Mouse (Mus musculus) hindbrain, embryonic 16.5 days (tissue): ENCODE results near the gene Mrpl12. TPM values are rescaled to one million over a fixed set of nuclear protein-coding genes. Genes with fewer than 3 reads are reported as not detected.

ENCODE experiments used
- ATAC-seq: fragments of 200-750 bp; cut with Nextera tagmentation; 2 replicates; pipeline ENCODE4 v1.8.0; 2017; ENCODE audit warnings: moderate TSS enrichment, moderate library complexity
- H3K27ac ChIP-seq: fragments of 300-500 bp; sonication (generic); 2 replicates; pipeline ENCODE4 v1.5.1; 2014; ENCODE audit warnings: low read depth, mild to moderate bottlenecking, control low read depth, low read length, moderate library complexity
- H3K27me3 ChIP-seq: fragments of 300-500 bp; sonication (generic); replicated peaks from 2 replicates; pipeline ENCODE4 v1.6.1; 2014; ENCODE audit warnings: low read length; ENCODE audit not compliant: control insufficient read depth, insufficient read depth
- H3K36me3 ChIP-seq: fragments of 300-500 bp; sonication (generic); 2 replicates; pipeline ENCODE4 v1.6.1; 2014; ENCODE audit warnings: mild to moderate bottlenecking, low read length, moderate library complexity, mixed read lengths; ENCODE audit not compliant: control insufficient read depth, insufficient read depth
- H3K4me1 ChIP-seq: fragments of 300-500 bp; sonication (generic); 2 replicates; pipeline ENCODE4 v1.6.1; 2014; ENCODE audit warnings: low read depth, low read length; ENCODE audit not compliant: control insufficient read depth, insufficient read depth
- H3K4me2 ChIP-seq: fragments of 300-500 bp; sonication (generic); 2 replicates; pipeline ENCODE4 v1.6.1; 2014; ENCODE audit warnings: mild to moderate bottlenecking, low read length, control low read depth, moderate library complexity
- H3K4me3 ChIP-seq: fragments of 300-500 bp; sonication (generic); 2 replicates; pipeline ENCODE4 v1.5.1; 2014; ENCODE audit warnings: mild to moderate bottlenecking, low read length, control low read depth, moderate library complexity
- H3K9ac ChIP-seq: fragments of 300-500 bp; sonication (generic); 2 replicates; pipeline ENCODE4 v1.6.1; 2014; ENCODE audit warnings: low read depth, mild to moderate bottlenecking, control low read depth, low read length, moderate library complexity
- H3K9me3 ChIP-seq: fragments of 300-500 bp; sonication (generic); 2 replicates; pipeline ENCODE4 v1.6.1; 2014; ENCODE audit warnings: mild to moderate bottlenecking, low read length, moderate library complexity; ENCODE audit not compliant: control insufficient read depth
- WGBS: fragments of 180-500 bp; shearing (Covaris S2); extraction: QIAGEN DNeasy Blood & Tissue Kit; methylation state at CpG from one replicate; pipeline ENCODE4 v1.1.7; 2014; 5-methylcytosine and 5-hydroxymethylcytosine counted together
- polyA plus RNA-seq: library from polyadenylated mRNA; unstranded; fragments of >200 nt; fragmentation: Nextera tagmentation; extraction: Ambion mirVana; gene quantifications from 2 replicates; pipeline ENCODE4 v1.2.1, GENCODE M21; 2015

The Mrpl12 gene
- polyA plus RNA-seq, 1 experiment from 2014 or later: 135 TPM

DNA sequence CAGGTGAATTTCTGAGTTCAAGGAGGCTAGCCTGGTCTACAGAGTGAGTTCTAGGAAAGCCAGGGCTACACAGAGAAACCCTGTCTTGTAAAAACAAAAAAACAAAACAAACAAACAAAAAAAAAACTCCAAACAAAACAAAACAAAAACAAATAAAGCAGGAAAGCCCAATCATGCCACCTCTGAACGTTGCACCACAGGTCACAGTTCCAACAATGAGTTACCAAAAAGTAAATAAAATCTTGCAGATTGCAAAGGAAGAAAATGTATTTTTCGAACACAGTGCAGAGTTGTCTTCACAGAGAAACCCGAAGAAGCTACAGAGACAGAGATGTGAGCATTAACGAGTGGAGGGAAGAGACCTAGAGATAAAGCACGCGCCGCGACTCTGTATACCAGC lies 38.2 kb downstream of the Mrpl12 start:
- H3K36me3 ChIP-seq: no peaks in the 10 kb centered on the region
- H3K9ac ChIP-seq: no peak overlapping the region
- no peak for ATAC-seq
- no peak overlapping the region for H3K4me2 ChIP-seq
- no peaks in the 10 kb centered on the region; the same call in 1 of the 2 replicates for H3K27me3 ChIP-seq
- 87% methylated on average over 8 of the region's 8 CpGs for WGBS
- H3K4me1 ChIP-seq: no peaks in the 10 kb centered on the region
- no peaks in the 10 kb centered on the region for H3K9me3 ChIP-seq
- H3K4me3 ChIP-seq: no peak overlapping the region
- H3K27ac ChIP-seq: no peak overlapping the region

DNA sequence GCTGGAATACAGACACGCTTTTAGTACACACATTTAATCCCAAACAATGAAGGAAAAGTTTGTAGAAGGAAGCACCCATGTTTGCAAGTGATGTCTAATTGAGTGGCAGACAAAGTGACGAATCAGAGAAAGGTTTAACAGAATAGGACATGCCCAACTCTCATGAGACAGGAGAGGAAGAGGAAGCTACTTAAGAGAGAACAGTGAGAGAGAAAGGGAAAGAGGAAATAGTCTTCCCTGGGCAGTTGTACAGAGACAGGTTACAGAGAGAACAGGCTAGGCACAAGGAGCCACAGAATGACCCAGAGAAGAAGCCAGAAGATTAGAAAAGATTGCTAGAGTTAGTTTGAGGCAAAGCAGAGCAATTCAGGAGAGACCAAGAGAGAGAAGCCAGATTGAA lies 41.5 kb downstream of the Mrpl12 start:
- Histone ChIP-seq H3K36me3 (no peaks in the 10 kb centered on the region), H3K4me3 (no peak overlapping the region), H3K4me1 (peaks cover 7% of the 10 kb centered on the region), H3K4me2 (no peak overlapping the region), H3K27me3 (peaks cover 23% of the 10 kb centered on the region), H3K9ac (no peak overlapping the region), H3K27ac (no peak overlapping the region), H3K9me3 (no peaks in the 10 kb centered on the region)
- WGBS: 76% methylated on average over 2 of the region's 2 CpGs
- no peak for ATAC-seq

DNA sequence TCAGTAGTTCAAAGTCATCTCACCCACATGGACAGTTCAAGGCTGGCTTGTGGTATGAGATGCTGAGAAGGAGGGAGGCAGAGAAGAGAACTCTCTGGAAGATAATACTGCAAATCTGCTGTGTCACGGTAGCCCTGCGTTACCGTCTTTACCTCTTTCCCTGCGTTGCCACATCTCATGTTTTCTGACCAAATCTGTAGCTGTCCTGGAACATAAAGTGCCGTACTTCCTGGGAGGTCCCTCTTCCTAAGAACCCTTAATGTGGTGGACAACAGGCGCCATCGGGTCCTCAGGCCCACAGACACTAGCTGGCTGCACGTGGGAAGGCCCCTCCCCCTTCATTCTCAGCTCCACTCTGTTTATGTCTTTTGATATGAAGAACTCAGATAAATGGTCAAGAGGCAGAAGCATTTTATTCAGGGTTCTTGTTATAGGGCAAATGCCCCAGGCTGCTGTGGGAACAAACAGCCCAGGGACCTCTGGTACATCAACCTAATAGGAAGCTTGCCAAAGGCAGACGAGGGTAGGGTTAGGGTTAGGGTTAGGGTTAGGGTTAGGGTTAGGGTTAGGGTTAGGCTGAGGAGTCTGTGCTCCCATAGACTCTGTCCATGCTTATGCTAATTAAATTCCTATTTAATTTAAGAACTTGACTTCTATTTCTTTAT lies 43.4 kb downstream of the Mrpl12 start:
- H3K27ac ChIP-seq: no peak overlapping the region
- no peak overlapping the region for H3K9ac ChIP-seq
- H3K9me3 ChIP-seq: no peaks in the 10 kb centered on the region
- peaks cover 38% of the 10 kb centered on the region for H3K27me3 ChIP-seq
- WGBS: 84% methylated on average over 9 of the region's 9 CpGs
- H3K4me1 ChIP-seq: peaks cover 8% of the 10 kb centered on the region
- H3K4me2 ChIP-seq: no peak overlapping the region
- H3K36me3 ChIP-seq: no peaks in the 10 kb centered on the region
- ATAC-seq: no peak
- no peak overlapping the region for H3K4me3 ChIP-seq

DNA sequence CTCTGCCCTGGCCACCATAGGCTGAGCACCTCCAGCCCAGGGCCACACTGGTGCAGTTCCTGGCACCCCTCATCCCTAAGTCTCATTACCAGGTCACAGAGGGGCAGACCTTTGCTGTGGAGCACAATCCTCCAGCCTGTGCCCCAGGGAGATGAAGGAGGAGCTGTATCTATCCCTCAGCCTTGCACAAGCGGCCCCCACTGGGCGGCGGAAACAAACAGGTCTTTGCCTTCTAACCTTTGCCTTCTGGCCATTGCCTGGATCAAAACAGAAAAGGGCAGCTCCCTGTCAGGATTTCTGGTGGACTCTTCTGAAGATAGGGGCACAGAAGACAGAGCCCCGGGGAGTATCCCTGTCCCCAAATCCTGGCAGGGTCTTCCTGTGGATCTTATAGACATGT lies 44.5 kb downstream of the Mrpl12 start:
- Histone ChIP-seq H3K27me3 (peaks cover 40% of the 10 kb centered on the region), H3K9me3 (no peaks in the 10 kb centered on the region), H3K4me2 (no peak overlapping the region), H3K27ac (no peak overlapping the region), H3K9ac (no peak overlapping the region), H3K4me1 (peaks cover 8% of the 10 kb centered on the region), H3K36me3 (no peaks in the 10 kb centered on the region), H3K4me3 (no peak overlapping the region)
- WGBS: 46% methylated on average over 4 of the region's 4 CpGs
- ATAC-seq: no peak

DNA sequence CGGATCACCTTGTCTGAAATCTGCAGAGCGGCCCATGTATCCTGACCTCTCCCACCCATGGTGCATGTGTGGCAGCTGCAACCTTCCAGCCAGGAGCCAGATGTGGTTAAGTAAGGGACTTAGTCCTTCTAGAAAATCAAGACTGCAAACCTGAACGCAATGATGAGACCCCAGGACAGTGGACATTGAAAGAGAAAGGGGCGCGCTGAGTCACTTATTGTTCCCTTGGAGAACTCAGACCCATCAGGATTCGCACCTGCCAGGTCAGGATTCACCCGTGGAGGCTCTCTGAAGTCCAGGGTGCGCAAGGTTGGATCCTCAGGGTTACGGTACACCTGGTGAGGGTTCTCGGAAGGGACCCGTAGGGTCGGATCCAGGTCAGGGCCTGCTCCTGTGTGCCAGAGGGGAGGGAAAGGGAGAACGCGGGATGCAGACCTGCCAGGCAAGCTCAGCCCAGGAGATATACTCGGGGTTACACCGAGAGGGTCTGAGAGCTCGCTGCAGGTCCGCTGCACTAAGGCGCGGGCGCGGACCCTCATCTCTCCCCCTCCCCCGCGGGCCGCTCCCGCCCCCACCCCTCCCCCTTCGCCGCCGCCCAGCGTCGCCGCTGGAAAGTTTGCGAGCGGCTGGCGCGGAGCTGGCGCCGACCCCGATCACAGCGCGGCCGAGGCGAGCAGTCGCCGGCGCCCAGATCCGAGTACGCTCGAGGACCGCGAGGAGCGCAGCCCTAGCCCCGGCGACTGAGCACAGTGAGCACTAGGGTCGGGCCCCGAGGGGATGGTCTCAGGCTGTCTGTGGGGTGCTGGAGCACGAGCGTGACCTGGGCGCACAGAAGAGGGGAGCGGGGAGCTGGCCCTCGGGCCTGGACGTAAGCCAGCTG lies 45.9 kb downstream of the Mrpl12 start, which contains the start of gene Gcgr:
TSS of gene Gcgr (plus strand) at position 615 of the 880 bp plus-strand sequence.
- no peak for ATAC-seq
- H3K36me3 ChIP-seq: no peaks in the 10 kb centered on the region
- 7% methylated on average over 57 of the region's 62 CpGs for WGBS
- H3K4me3 ChIP-seq: peak within 1 kb of the TSS; percentile 21
- no peak within 1 kb of the TSS for H3K27ac ChIP-seq
- peak within 1 kb of the TSS; percentile 42; the same call in 1 of the 2 replicates for H3K9ac ChIP-seq
- H3K4me1 ChIP-seq: peaks cover 8% of the 10 kb centered on the region
- no peaks in the 10 kb centered on the region for H3K9me3 ChIP-seq
- H3K4me2 ChIP-seq: peak within 1 kb of the TSS; percentile 46
- peaks cover 40% of the 10 kb centered on the region for H3K27me3 ChIP-seq

DNA sequence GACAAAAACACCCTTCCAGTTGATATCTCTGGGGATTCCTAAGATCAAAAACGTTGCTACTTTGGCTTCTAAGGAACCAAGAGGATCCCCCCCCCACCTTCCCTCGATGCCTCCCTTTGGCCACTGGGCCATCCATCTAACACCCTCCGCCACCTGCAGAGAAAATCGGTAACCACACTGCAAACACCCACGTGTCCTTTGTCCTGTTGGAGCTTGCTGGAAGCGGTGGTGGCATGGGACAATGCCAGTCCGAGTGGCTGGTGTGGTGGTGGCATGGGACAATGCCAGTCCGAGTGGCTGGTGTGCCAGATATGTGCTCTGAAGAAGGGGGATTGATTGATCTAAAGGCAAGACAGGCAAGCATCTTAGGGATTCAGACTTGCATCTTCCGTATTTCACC lies 47.2 kb downstream of the Mrpl12 start:
- H3K27me3 ChIP-seq: peaks cover 40% of the 10 kb centered on the region
- no peak overlapping the region for H3K27ac ChIP-seq
- H3K36me3 ChIP-seq: no peaks in the 10 kb centered on the region
- 27% methylated on average over 9 of the region's 9 CpGs for WGBS
- H3K9ac ChIP-seq: no peak overlapping the region
- no peak overlapping the region for H3K4me3 ChIP-seq
- H3K4me1 ChIP-seq: peaks cover 8% of the 10 kb centered on the region
- no peak overlapping the region for H3K4me2 ChIP-seq
- no peaks in the 10 kb centered on the region for H3K9me3 ChIP-seq
- ATAC-seq: no peak

DNA sequence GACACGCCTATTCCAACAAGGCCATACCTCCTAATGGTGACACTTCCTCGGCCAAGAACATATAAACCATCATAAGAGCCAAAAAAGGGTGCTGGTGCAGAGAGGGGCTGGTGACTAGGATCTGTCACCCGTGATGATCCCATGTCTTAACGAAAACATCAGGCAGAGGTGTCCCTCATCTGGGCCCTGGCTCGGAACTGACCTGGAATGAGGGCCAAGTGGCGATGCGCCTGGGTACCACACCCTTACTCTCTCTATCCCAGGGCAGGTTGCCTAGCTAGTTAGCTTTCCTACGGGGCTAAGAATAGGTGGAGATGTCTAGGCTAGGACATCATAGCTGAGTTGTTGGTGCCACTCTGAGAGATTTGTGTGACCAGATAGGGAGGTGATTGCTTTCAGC lies 49.7 kb downstream of the Mrpl12 start:
- H3K36me3 ChIP-seq: no peaks in the 10 kb centered on the region
- H3K4me2 ChIP-seq: no peak overlapping the region
- no peak overlapping the region for H3K9ac ChIP-seq
- H3K27ac ChIP-seq: no peak overlapping the region
- H3K4me1 ChIP-seq: peaks cover 19% of the 10 kb centered on the region
- WGBS: 83% methylated on average over 8 of the region's 8 CpGs
- no peaks in the 10 kb centered on the region for H3K9me3 ChIP-seq
- no peak overlapping the region for H3K4me3 ChIP-seq
- peaks cover 29% of the 10 kb centered on the region for H3K27me3 ChIP-seq
- ATAC-seq: no peak

DNA sequence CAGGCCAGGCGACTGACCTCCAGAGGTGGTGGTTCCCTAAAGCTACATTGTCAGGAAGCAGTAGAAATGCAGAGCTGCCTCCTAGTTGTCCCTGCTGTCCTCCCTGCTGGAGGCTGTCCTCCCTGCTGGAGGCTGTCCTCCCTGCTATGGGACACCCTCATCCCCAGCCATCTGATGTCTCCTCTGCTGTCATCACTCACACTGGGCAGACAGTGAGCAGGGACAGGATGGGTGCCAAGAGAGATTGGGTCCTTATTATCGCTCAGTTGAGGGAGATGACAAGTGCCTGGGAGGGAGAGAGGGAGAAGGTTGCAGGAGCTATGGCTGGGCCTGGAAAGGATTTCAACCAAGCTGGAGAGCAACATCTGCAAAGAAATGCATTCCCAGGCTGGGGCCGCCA lies 50.7 kb downstream of the Mrpl12 start:
- Histone ChIP-seq H3K27ac (no peak overlapping the region), H3K36me3 (no peaks in the 10 kb centered on the region), H3K9me3 (no peaks in the 10 kb centered on the region), H3K27me3 (peaks cover 18% of the 10 kb centered on the region), H3K4me3 (no peak overlapping the region), H3K9ac (no peak overlapping the region), H3K4me1 (peaks cover 29% of the 10 kb centered on the region), H3K4me2 (no peak overlapping the region)
- WGBS: 70% methylated on average over 3 of the region's 3 CpGs
- no peak for ATAC-seq

DNA sequence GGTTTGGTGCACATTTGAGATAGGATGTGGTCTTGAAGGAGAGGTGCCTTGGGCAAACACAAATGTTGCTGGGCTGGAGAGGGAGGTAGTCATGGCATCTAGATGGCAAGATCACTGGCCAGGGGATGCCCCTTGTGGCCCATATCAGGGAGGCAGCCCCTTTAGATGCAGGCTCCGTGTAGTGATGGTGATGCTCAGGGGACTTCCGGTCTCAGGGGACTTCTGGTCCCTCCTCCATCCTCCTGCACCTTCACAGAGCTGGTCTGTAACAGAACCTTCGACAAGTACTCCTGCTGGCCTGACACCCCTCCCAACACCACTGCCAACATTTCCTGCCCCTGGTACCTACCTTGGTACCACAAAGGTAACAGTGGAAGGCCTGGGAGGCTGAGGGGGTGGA lies 51.4 kb downstream of the Mrpl12 start:
- Histone ChIP-seq H3K27ac (no peak overlapping the region), H3K9me3 (no peaks in the 10 kb centered on the region), H3K36me3 (no peaks in the 10 kb centered on the region), H3K27me3 (peaks cover 17% of the 10 kb centered on the region), H3K4me2 (no peak overlapping the region), H3K9ac (no peak overlapping the region), H3K4me1 (peaks cover 24% of the 10 kb centered on the region), H3K4me3 (no peak overlapping the region)
- 81% methylated on average over 3 of the region's 3 CpGs for WGBS
- ATAC-seq: no peak
